Mouse (Mus musculus) CD4-positive naive resting alpha-beta T cell, adult 57 days (primary cell): ENCODE data around the gene 4930579F01Rik. TPM values are rescaled to one million over a fixed set of nuclear protein-coding genes. Genes with fewer than 3 reads are reported as not detected.

Experiments used
- total RNA-seq: library from RNA; stranded (reverse); gene quantifications from one replicate; pipeline ENCODE4 v1.2.4, GENCODE M21; 2023

4930579F01Rik gene
- not detected for total RNA-seq

GRCm38 (mm10) chr3:138193683-138194302, at the start of gene 4930579F01Rik:
Gene 4930579F01Rik, minus strand, starts transcription at chr3:138193825.

DNA sequence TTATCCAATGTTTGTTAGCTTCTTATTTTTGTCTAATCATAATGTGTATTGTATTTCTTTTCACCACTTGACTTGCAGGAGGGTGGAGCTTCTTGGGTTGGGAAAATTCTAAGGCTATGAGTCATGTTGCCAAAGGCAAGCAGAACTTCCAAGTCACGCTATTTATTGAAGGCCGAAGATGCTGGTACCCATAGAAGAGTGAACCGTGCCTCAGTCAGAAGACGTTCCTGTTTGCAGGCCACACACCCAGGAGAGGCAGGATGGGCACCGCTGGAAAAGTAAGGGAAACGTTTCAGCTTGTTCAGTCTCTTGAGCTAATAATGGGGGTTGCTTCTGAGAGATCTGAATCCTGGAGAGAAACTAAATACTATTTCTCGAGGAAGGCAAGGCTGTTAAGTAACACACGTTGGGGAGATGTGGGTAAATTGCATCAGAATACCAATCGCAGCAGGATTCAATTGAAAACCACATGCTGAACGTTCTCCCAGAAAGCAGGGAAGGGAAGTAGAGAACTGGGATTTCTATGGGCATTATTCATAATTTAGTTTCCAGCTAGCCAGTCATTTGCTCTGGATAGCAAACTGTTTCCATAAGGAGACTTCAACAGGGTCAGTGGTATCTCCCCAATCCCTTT, 24.1 kb upstream of the 4930579F01Rik start, which contains the start of gene Adh7:
TSS of gene Adh7 (plus strand) at position 130 of the 634 bp plus-strand sequence.

GRCm38 (mm10) chr3:138144642-138145171, 48.9 kb downstream of the 4930579F01Rik start, which contains the start of gene Mttp:
Gene Mttp, minus strand, starts transcription at chr3:138144968.

GRCm38 (mm10) chr3:138143315-138144059, 50.1 kb downstream of the 4930579F01Rik start, which contains the start of gene Trmt10a:
Gene Trmt10a, plus strand, starts transcription at chr3:138143448.

Other genes with a start within 250 kb of the 4930579F01Rik start
- 47.4 TPM for gene Dapp1, start 212.3 kb downstream of the 4930579F01Rik start, total RNA-seq
- not detected for gene 1110002E22Rik, start 128.8 kb downstream of the 4930579F01Rik start, total RNA-seq
- not detected for gene Gm5105, start 126.4 kb downstream of the 4930579F01Rik start, total RNA-seq
- 9.5 TPM for gene Trmt10a, start 50.4 kb downstream of the 4930579F01Rik start, total RNA-seq
- gene Mttp, start 48.9 kb downstream of the 4930579F01Rik start, total RNA-seq: 2.3 TPM
- not detected for gene Adh7, start 23.9 kb upstream of the 4930579F01Rik start, total RNA-seq
- gene Adh1, start 67.2 kb upstream of the 4930579F01Rik start, total RNA-seq: 15.9 TPM
- not detected for gene Adh6a, start 119.5 kb upstream of the 4930579F01Rik start, total RNA-seq
- not detected for gene Adh6b, start 147.9 kb upstream of the 4930579F01Rik start, total RNA-seq
- gene Adh4, start 221.6 kb upstream of the 4930579F01Rik start, total RNA-seq: not detected
- 78.9 TPM for gene Adh5, start 249.3 kb upstream of the 4930579F01Rik start, total RNA-seq